Mouse (Mus musculus) MEL (cell line): ENCODE measurements at regions not wholly inside any gene's neighbourhood (a gene's known extent, or its start where the extent isn't known, plus 50 kb on each side); places are given as distances from the start of the nearest gene placed in this dataset.

Source experiments
- CHD2 ChIP-seq: IDR thresholded peaks from 2 replicates; pipeline ENCODE4 v1.6.1; 2011; ENCODE audit warnings: low read length, improper control_type of control experiment
- EP300 ChIP-seq, 2 experiments: IDR thresholded peaks; 2 replicates each; pipeline ENCODE4 v1.6.1; 2011; ENCODE audit warnings: improper control_type of control experiment in 2 of 2, low read length in 2 of 2, low read depth in 1 of 2, mild to moderate bottlenecking in 1 of 2
- JUND ChIP-seq: IDR thresholded peaks from 2 replicates; pipeline ENCODE4 v1.6.1; 2011; ENCODE audit warnings: low read depth, mild to moderate bottlenecking, improper control_type of control experiment, low read length
- RCOR1 ChIP-seq: IDR thresholded peaks from 2 replicates; pipeline ENCODE4 v1.6.1; 2012; ENCODE audit warnings: low read depth, mild to moderate bottlenecking, inconsistent platforms, low read length, improper control_type of control experiment
- TCF12 ChIP-seq: IDR thresholded peaks from 2 replicates; pipeline ENCODE4 v1.6.1; 2014; ENCODE audit warnings: low read depth, mild to moderate bottlenecking, inconsistent platforms, low read length, improper control_type of control experiment, moderate library complexity

DNA sequence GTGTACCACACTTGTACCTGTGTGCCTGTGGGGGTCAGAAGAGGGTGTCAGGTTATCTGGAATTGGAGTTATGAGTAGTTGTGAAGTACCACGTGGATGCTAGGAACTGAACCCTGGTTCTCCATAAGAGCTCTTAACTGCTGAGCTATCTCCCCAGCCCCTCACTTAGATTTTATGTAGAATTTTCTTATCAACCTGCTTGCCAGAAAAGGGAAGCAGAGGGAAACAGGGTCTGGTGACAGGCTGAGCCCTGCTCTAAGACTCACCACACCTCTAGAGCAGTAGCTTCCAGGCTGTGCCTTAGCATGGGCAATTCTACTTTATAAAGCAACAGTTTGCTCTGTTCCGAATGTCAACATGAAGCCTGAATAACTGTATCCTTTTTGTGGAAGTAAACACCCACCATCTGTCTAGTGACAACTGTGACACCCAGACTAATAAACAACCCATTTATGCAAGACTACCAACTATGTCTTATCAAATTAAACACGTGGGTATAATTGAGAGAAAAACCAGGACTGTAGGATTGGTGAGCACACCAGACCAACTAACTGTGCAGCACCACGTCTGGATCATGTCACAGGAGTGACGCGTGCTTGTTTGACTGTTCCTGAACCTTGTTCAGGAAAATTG, 70.8 kb downstream of the Cd24a start:
- TF ChIP-seq TCF12 = peak; percentile 63; the same call in 1 of the 2 replicates
- TF ChIP-seq CHD2 = no peak
- peak; percentile 50; the same call in 1 of the 2 replicates for TF ChIP-seq RCOR1
- peak; percentile 71 to 78 for TF ChIP-seq EP300 (IDR thresholded peaks at IDR 0.05; ENCODE audit: low read depth in 1 of 2, low read length in 2 of 2)
- no peak for TF ChIP-seq JUND
